Mouse (Mus musculus) thymus, adult 2 months (tissue): ENCODE results near the gene Agrn.

Experiments used
- CTCF ChIP-seq: fragments of 200-500 bp; IDR thresholded peaks from 2 replicates; pipeline ENCODE4 v1.5.1; 2012; ENCODE audit warnings: mild to moderate bottlenecking, control low read depth, low read length, moderate library complexity, borderline replicate concordance; ENCODE audit not compliant: control insufficient read depth, poor library complexity, insufficient read depth; ENCODE audit errors: extremely low read depth
- POLR2A ChIP-seq: fragments of 200-500 bp; IDR thresholded peaks from 2 replicates; pipeline ENCODE4 v1.6.1; 2012; ENCODE audit warnings: mild to moderate bottlenecking, low read length, control low read depth, moderate library complexity; ENCODE audit not compliant: control insufficient read depth, poor library complexity, insufficient read depth; ENCODE audit errors: extremely low read depth

- no peak for TF ChIP-seq POLR2A
- TF ChIP-seq CTCF = no peak
These were observed 19.7 kb downstream of the Agrn start for GRCm38 (mm10) chr4:156177630-156178029.
